ENCODE assay signal across 8 mouse cellular contexts in genomic region chr6:114891272-114891671, GRCm38 (mm10).
DNase-seq lines count a peak whose midpoint lies in the region; ATAC-seq and TF ChIP-seq lines count a peak whose summit lies in the region.
"Had no signal": no experiment of that assay in that cellular context is flagged by ENCODE, and none has a peak within 500 bp of the region (broad histone marks: within the 10 kb centered on the region; RNA-seq: fewer than 3 reads in every experiment).

No protein-coding gene starts in this region.

- H3K27me3 ChIP-seq in kidney, adult 2 months (replicated peaks; ENCODE audit: control insufficient read depth, insufficient read depth, low read length) = no peaks in the 10 kb centered on the region
- H3K27me3 ChIP-seq in hindbrain, embryonic 16.5 days (replicated peaks; ENCODE audit: control insufficient read depth, insufficient read depth, low read length) = no peaks in the 10 kb centered on the region

- peak overlapping the region; percentile 84 for H3K27ac ChIP-seq in kidney, adult 2 months (ENCODE audit: insufficient read depth, low read depth, low read length)
- H3K27ac ChIP-seq in hindbrain, embryonic 16.5 days (ENCODE audit: low read depth, low read length) = peak overlapping the region; percentile 73

- no peak for TF ChIP-seq POLR2A in kidney, adult 2 months (IDR thresholded peaks at IDR 0.05; ENCODE audit: low read depth, low read length)

- H3K9ac ChIP-seq in hindbrain, embryonic 16.5 days (ENCODE audit: low read depth, low read length) = no peak overlapping the region

- H3K9me3 ChIP-seq in hindbrain, embryonic 16.5 days (ENCODE audit: control insufficient read depth, low read length) = no peaks in the 10 kb centered on the region
- H3K9me3 ChIP-seq: G1E had no signal

- no peak for TF ChIP-seq CTCF in kidney, adult 2 months (conservative IDR thresholded peaks at IDR 0.05; ENCODE audit: insufficient read depth, insufficient read length, low read depth, low read length)

- no peak overlapping the region; the same call in 1 of the 2 replicates for H3K4me2 ChIP-seq in hindbrain, embryonic 16.5 days (ENCODE audit: low read length)

- H3K4me1 ChIP-seq in kidney, adult 2 months (ENCODE audit: control insufficient read depth, insufficient read depth, low read length) = peaks cover 65% of the 10 kb centered on the region
- H3K4me1 ChIP-seq in hindbrain, embryonic 16.5 days (ENCODE audit: control insufficient read depth, insufficient read depth, low read depth, low read length) = peaks cover 45% of the 10 kb centered on the region

- no peak overlapping the region for H3K4me3 ChIP-seq in kidney, adult 2 months (ENCODE audit: insufficient read depth, low read depth, low read length)
- no peak overlapping the region for H3K4me3 ChIP-seq in hindbrain, embryonic 16.5 days (ENCODE audit: low read length)

- DNase-seq in kidney, adult 2 months = no peak
- DNase-seq in kidney, adult 8-10 months = no peak
- DNase-seq in retina, postnatal 1 day = peak; percentile 45
- DNase-seq in retina, embryonic 14.5 days (ENCODE audit: low spot score) = no peak
- no peak for DNase-seq in Muller cell, postnatal 12 days (ENCODE audit: inconsistent ontology term)
- DNase-seq in right cerebral cortex, adult 2 months (ENCODE audit: low spot score in 2 of 2) = no peak

- no peaks in the 10 kb centered on the region for H3K36me3 ChIP-seq in kidney, adult 2 months (ENCODE audit: control insufficient read depth, insufficient read depth, low read length)
- no peaks in the 10 kb centered on the region for H3K36me3 ChIP-seq in hindbrain, embryonic 16.5 days (ENCODE audit: control insufficient read depth, insufficient read depth, low read length)

- WGBS in kidney, adult 2 months = 82% methylated on average over 12 of the region's 12 CpGs
- 63% methylated on average over 12 of the region's 12 CpGs for WGBS in hindbrain, embryonic 16.5 days

- no peak for ATAC-seq in hindbrain, embryonic 16.5 days
